Mouse (Mus musculus): ENCODE measurements around the gene Gm42791.

Gene Gm42791

DNA sequence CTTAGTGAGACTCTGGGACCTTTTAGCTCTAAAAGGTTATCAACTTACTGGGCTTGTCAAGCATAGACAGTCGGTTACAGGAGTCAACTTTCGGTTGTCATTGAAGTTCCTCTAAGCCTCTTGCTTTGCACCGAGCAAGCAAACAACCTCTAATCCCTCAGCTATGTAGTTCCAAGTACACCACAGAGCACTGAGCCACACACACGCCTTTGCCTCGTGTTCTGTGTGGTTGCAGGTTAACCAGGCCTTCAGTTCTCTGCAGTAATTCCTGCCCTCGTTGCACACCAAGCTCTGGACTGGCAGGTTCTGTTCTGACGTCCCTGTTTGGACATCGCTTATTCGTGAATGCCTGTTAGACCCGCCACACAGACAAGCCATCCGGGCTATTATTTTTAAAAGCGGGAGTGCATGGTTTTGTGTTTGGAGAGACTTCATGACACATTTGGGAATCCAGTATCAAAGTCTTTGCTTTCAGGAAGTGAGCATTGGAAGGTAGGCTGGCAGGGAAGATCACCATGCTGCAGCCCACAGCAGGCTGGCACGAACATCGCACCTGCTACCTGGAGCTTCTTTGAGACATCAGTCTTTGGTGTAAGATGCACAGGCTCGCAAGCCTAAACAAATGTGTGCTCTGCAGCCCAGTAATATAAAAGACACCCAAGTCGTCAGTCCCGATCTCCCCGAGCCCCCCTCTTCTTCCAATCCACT is 16.3 kb downstream of the Gm42791 start:
- no peak for DNase-seq (ENCODE audit: low read depth in 1 of 2, low spot score in 2 of 2)

DNA sequence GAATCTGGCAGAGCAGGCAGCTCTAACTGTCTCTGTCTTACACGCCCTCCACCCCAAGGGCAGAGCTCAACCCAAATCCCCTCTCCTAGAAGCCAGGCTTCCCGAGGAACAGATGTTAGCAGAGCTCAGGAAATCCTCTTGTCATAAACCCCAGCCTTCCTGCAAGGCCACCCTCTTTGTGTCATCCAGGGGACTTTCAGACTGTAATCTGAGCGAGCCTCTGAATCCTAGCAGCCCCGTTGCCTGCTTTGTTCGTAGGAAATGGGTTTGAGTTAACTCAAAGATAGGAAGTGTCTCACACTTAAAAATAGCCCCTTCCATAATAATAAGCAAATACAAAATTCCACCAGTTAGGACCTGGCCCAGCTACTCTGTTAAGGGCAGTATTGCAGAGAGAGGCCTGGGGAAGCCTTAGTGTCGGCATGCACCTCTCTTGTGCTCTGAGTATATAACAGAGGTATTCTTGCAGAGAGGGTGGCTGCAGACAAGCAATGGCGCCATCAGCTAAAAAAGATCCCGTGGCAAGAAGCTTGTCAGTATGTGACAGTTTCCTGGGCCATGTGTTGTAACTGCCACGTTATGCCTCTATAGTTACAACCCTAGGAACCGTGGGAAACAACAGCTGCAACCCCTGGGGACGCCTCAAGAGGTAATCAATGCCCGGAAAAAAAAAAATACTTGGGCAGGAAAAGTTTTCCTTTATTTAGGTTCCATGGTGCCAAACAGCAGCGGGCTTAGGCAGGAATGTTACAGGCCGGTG is 17.1 kb downstream of the Gm42791 start:
- no peak for DNase-seq (ENCODE audit: low read depth in 1 of 2, low spot score in 2 of 2)

DNA sequence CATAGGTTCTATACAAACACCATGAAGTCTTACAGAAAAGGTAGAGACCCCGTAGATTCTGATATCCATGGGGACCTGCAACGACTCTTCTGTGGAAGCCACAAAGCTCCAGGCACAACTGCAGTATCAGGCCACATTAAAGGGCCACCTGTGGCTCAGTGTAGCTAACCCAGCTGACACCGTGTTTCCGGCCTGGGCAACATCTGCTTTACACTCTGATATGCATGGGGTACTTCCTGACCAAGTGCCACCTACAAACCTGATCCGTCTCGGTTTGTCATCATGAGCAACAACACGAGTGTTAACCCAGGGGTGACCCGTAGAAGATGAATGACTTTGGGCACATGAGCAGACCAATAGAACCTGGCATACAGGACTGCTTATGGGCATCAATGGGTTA is 18.1 kb downstream of the Gm42791 start:
- DNase-seq (ENCODE audit: low read depth in 1 of 2, low spot score in 2 of 2): no peak

DNA sequence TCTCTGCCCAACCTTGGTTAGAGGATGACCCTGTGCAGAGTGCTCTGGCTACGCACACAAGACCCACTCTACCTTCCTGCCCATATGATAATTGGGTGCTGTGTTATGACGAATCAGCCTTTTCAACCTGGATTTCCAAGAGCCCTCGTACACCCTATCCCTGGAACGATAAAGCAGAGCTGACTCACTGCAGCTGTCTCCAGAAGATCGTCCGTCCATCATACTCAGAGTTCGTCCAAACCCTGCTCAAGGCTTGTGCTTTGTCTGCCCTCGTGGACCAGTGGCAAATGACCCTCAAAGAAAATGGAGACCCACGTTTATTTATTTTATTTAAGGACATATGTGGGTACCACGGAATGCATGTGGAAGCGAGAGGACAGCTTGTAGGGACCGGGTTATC is 19.9 kb downstream of the Gm42791 start:
- DNase-seq (ENCODE audit: low read depth in 1 of 2, low spot score in 2 of 2): no peak

DNA sequence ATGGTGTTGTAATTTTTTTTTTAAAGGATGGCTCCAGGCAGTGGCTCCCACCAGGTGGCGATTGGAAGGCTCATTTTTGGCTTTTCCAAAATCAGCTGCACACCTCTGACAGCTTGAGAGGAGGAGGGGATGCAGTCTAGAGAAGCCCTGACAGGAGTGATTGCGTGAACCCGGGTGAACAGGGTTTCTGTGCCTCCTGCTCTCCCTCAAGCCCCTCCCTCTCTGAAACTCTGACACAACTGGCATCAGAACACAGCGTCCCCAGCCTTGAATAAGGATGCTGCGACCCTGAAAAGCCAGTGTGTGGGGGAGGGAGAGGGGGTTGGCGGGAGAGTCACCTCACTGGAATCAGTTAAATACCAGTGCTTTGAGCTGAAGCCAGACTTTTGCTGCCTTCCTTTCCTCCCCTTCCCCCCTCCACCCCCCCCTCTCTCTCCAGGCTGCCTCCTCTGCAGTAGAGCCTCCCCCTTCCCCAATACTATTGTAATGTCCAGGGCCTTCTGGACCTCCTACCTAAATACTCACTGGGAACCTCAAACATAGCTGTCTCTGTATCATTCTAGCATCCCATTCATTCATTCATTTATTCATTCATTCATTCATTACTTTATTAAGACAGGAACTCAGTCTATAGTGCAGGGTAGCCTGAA is 21.8 kb downstream of the Gm42791 start:
- no peak for DNase-seq (ENCODE audit: low read depth in 1 of 2, low spot score in 2 of 2)

DNA sequence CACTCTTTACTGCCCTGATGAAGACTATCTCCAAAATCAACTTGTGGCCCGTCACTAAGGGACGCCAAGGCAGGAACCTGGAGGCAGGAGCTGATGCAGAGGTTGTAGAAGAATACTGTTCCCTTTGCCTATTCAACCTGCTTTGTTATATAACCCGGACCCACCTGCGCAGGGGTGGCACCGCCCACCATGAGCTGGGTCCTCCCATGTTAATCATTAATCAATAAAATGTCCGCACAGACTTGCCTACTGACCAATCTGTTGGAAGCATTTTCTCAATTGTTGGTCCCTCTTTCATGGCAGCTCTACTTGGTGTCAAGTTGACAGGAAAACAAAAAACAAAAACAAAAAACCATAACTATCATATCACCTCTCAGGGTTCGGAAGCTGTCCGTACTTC is 22.8 kb downstream of the Gm42791 start:
- DNase-seq (ENCODE audit: low read depth in 1 of 2, low spot score in 2 of 2): no peak

DNA sequence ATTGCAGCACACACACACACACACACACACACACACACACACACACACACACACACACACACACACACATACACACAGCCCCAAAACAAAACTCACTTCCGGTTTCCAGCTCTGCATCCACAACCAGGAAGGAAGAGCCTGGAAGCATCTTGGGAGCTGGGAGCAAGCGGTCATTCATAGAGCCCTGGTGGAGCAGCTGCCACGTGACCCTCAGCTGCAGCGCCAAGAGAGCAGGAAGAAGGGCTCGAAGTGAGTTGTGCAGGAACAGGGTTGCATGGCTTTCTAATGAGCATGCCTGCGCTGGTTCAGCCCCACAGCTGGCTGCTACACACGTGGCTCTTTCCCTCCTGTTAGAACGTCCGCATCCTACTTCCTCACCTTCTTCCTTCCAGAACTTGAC is 25.3 kb downstream of the Gm42791 start:
- DNase-seq (ENCODE audit: low read depth in 1 of 2, low spot score in 2 of 2): no peak

DNA sequence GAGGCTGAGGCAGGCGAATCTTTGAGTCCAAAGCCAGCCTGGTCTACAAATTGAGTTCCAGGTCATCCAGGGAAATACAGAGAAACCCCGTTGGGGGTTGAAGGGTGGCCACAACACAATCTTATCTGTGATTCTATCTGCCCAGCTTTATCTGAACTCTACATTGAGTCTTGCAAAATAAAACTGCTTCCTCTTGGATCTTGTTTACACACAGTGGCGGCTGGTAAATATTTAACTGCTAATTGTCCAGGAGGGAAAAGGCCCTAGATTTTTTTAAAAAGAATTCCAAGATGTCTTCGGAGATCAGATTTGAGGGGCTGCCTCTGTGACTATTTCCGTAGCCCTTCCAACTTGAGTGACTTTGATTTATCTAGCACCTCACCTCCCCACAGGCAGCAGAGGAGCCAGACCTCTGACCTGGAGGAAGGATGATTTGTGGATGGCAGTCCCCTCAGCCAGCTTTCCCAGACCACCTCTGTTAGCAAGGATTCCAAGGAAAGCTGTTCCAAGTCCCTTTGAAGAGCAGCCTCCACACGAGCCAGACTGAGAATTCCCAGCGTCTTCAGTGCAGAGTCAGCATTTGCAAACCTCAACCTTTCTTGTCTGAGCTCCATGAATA is 25.9 kb downstream of the Gm42791 start:
- DNase-seq (ENCODE audit: low read depth in 1 of 2, low spot score in 2 of 2): no peak

DNA sequence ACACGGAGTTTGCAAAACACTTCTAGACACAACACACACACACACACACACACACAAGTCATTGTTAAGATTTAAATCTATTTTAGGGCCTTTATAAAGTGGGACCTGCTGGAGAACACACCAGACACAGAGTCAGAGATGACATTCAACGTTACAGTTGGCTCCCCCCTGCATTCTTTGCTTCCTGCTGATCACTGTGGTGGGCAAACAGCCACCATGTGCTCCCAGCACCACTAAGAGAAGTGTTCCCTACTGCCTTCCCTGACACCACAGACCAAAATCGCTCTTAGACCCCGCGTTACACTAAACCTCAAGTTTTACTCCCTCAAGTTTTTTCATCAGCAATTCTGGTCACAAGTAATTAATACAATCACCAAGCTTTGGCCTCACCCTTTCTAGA is 26.8 kb downstream of the Gm42791 start:
- DNase-seq (ENCODE audit: low read depth in 1 of 2, low spot score in 2 of 2): no peak

DNA sequence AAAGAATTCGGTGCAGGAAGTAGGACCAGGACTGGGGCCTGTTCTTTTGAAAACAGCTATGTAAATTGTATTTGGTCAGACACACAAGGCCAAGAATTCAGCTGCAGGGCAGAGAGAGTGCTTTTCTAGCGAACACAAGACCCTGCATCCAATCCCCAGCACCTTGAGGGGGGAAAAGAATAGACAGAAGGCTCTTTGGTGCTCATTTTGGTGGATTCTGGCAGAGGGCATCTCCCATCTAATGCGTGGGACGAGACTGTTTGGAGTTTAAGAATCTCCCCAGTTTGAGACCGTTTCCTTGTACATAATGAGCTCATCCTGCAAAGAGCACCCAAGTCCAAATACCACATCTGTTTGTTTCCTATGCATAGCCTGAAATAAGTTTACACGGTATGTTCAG is 28.6 kb downstream of the Gm42791 start:
- no peak for DNase-seq (ENCODE audit: low read depth in 1 of 2, low spot score in 2 of 2)

DNA sequence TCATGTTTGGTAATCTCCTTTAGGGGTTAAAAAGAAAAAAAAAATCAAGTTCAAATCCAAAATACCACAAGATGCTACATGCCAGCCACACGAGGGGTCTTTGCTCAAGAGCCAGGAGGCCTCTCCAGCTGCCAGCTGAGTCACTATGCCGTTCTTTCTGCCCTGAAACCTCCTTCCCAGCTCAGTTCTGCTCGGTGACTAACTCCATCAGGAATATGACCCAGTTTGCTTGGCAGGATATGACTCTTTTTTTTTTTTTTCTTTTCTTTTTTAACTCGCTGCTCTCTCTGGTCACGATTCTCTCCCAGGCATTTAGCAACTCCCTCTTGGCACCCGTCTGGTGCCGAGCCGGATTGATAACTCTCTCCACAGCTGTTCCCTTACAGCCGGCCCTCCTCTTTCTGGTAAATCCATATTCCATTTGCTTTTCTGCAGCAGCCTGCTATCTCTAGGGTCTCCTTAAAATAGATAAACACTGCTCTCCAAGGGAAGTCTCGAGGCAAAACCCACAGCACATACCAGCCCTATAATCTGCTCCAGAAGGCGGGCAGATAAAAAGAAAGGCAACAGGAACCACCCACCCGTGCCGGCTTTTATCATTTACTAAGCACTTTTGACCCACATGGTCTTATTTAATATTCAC is 29.1 kb downstream of the Gm42791 start:
- no peak for DNase-seq (ENCODE audit: low read depth in 1 of 2, low spot score in 2 of 2)

DNA sequence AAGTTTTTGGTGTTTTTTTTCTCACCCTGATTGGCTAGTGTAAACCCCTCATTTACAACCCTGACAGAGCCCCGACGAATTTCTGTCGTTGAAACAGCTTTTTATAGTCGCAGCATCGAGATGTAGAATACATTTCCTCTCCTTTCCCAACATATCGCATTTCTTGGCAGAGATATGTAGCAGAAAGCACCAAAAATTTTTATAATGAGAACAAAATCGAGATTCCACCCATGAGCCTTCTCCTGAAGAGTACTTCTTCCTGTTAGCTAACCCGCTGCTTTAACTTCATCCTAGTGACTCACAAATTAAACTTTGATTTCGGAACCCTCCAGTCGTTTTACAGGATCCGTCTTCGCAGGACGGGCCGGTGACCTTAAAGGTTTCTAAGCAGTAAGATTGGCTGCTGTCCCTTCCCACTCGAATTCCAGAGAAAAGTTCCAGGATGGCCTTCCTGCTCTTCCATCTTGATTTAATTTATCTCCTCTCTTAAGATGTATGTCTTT is 29.8 kb downstream of the Gm42791 start:
- DNase-seq (ENCODE audit: low read depth in 1 of 2, low spot score in 2 of 2): no peak

DNA sequence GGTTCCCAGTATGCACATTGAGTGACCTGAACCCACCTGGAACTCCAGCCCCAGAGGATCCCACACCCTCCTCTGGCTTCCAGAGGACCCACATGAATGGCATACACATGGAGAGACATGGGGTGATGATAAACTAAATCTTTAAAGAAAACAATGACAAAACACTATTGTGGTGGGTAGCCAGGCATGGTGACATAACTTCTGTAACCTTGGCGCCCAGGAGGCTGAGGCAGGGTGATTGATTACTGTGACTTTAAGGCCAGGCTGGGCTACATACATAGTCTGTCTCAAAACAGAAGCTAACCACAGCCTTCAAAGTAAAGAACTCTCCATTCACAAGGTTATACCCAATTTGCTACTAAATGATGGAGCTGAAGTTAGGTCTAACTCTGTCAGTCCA is 30.7 kb downstream of the Gm42791 start:
- no peak for DNase-seq (ENCODE audit: low read depth in 1 of 2, low spot score in 2 of 2)

DNA sequence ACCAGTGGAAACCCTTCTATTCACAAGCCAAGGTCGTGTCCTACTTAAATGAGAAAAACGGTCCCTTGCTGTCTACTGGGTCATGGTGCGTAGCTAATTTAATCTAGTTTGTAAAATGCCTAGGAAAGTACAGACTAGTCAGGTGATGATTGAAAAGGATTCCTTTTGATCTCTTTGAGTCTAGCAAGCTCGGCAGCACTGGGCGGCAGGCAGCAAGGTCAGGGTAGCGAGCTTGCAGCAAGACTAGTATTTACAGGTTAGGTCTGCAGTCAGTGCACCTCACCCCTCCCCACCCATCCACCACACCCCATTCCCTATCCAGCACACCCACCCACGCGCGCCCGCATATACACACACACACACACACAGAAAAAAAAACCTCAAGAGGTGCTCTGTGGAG is 34.7 kb downstream of the Gm42791 start:
- DNase-seq (ENCODE audit: low read depth in 1 of 2, low spot score in 2 of 2): no peak

DNA sequence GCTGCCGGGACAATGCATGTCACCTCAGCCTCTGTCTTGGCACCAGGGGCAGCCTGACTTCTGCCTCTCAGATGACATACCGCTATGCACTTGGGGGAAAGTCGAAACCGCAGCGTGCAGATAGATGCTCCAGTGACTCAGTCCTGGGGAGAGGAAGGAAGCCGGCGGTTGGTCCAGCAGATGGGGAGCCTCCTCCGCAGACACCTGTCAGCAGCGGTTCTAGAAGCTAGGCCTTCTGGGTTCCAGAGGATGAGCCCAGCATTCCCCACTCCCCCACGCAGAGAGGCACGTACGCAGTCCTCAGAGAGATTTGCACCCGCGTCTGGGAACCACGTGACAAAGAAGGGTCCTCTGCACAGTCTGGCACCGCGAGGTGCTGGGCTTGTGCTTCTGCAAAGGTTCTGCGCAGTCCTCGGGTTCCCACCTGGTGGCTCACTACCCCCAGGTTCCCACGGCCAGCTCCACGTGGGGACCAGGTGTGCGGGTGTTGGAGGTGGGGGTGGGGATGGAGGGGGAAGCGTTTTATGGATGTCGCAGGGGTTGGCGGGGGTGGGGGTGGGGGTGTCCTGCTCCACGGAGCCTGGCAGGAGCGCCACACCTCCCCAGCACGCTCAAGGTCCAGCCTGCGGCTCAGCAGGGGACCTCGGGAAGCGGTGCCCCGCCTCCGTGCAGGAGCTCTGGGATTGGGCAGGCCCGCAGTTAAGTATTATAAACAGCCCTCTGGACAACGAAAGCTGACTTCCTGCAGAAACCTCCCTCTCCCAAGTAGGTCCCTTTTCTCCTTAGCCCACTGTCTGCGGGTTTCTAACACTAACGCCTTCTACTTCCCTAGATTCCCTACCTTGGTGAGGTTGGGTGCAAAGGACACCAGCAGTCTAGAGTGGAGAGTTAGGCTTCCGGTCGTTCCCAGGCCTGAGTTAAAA is 35.6 kb downstream of the Gm42791 start:
- DNase-seq (ENCODE audit: low read depth in 1 of 2, low spot score in 2 of 2): peak in 1 of 2 experiments; percentile 17

DNA sequence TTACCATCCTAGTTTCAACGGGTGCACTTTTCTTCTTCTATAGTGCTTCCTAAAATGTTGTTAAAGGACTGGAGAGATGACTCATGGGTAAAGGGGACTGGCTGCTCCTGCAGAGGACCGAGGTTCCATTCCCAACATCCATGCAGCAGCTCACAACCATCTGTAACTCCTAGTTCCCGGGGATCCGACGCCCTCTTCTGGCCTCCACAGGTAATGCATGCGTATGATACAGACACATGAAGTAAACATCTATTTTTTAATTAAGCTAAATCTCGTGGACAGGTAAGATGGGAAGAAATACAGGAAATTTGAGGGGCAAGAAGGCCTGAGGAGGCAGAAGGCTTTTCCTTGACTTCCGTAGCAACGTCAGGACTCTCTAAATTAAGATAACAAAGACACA is 36.6 kb downstream of the Gm42791 start:
- no peak for DNase-seq (ENCODE audit: low read depth in 1 of 2, low spot score in 2 of 2)

DNA sequence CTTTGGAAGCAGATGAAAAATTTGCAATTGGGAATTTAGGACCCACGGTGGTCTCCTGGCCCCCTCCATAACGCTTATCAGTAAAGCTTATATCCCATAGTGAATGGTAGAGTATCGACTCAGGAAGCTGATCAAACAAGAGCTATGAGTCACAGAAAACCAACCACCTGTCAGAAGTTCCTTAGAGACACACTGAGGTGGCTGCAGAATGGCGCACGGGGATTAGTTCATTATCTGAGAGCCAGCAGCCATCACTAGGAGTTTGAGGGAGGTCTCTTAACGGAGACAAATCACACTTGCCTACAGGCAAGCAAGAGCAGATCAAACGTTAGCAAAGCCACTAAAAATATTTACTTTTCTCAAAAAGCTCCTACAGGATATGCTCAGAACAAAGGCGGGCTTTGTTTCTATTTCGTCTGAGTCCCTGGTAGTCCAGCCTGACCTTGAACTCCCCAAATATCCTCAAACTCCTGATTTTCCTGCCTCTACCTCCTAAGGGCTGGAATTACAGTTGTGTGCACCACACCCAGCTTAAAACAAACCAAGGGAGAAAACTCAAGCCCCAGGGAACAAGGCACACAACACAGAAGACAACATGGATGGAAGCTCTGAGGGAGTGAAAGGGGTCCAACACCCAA is 37.9 kb downstream of the Gm42791 start:
- DNase-seq (ENCODE audit: low read depth in 1 of 2, low spot score in 2 of 2): no peak

DNA sequence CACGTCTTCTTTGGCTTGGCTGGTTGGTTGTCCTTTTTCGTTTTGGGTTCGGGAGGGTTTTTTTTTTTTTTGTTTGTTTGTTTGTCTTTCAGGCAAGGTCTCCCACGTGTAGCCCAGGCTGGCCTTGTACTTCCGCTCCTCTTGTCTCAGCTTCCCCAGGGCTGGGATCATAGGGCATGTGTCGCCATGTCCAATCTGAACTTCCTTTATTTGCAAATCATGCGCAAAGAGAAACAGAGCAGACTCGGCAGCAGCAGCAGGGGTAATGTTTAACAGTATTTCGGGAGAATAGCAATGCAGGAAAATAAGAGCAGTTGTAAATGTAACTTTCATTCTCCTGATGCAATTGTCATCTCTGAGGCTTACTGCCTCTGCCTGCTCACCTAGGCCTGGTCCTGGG is 38.9 kb downstream of the Gm42791 start:
- DNase-seq (ENCODE audit: low read depth in 1 of 2, low spot score in 2 of 2): no peak

DNA sequence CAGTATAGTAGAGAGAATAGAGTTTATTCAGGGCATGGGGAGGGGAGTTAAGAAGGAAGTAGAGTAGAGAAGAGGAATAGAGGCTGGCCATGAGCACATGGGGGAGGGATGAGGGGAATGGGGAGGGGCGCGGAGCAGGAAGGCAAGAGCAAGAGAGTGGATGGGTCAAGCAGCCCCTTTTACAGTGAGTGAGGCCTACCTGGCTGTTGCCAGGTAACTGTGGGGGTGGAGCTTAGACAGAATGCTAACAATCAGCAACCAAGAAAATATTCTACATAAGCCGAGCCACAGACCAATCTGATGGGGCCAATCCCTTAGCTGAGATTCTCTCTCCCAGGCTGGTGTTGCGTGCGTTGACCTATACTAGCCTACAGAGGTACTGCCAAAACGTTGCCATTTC is 39.4 kb downstream of the Gm42791 start:
- DNase-seq (ENCODE audit: low read depth in 1 of 2, low spot score in 2 of 2): no peak
